Mouse (Mus musculus): ENCODE measurements around the gene Ankrd33b. TPM values are rescaled to one million over a fixed set of nuclear protein-coding genes. Genes with fewer than 3 reads are reported as not detected.

The Ankrd33b gene
- 3.0 and 3.7 TPM in 2 replicates for polyA plus RNA-seq (2014; fragmentation: Nextera tagmentation; extraction: Ambion mirVana)

DNA sequence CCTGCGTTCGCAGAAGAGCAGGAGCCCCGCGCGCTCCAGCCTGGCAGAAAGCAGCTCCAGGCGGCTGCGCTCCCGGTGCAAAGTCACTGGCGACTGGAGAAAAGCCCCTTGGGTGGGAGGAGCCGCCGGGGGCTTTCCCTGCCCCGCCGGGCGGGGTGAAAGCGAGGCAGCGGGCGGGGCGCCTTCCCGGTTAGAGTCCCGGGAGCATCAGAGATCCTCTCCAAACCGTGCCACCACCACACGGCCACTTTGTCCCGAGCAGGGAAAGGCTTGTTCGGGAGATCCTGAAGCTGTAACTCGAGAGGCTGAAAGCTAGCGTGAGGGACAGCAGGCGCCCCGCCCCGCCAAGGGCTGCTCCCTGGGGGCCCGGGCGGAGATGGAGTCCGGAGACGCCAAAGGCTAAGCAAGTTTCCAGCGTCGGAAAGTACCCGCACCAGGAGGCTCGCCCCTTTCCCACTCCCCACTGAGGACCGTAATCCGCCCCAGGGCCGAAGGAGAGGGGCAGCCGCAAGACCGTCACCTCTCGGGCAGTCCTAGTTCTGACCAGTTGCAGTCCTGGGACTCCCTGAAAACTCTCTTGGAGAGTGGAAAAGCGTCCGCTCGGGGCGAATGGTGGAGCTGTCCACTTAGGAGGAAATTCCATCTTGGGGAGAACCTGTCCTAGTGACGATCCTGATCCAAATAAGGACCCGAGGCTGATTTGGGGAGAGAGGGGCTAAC, at the start of gene Ankrd33b:
Gene Ankrd33b (minus strand): TSS at position 246 of the 720 bp plus-strand sequence.
- peak within 1 kb of the TSS; percentile 60 for H3K9ac ChIP-seq
- ATAC-seq (ENCODE audit: insufficient read depth) (peak; percentile 79), DNase-seq (peak; percentile 78)
- H3K36me3 ChIP-seq (ENCODE audit: insufficient read depth): no peaks in the 10 kb centered on the region
- no peak within 1 kb of the TSS for H3K27ac ChIP-seq (ENCODE audit: low read depth)
- under 1% methylated on average over 49 of the region's 49 CpGs for WGBS
- no peaks in the 10 kb centered on the region for H3K4me1 ChIP-seq (ENCODE audit: insufficient read depth)
- H3K9me3 ChIP-seq (ENCODE audit: low read depth, low read length): no peaks in the 10 kb centered on the region
- peak within 1 kb of the TSS; percentile 66 for H3K4me3 ChIP-seq (ENCODE audit: low read depth, low read length)
- TF ChIP-seq CTCF (IDR thresholded peaks at IDR 0.05; ENCODE audit: low read depth): no peak
- H3K27me3 ChIP-seq (ENCODE audit: insufficient read depth, low read length): peaks cover 48% of the 10 kb centered on the region
- peak within 1 kb of the TSS; percentile 100 for H3K4me2 ChIP-seq

DNA sequence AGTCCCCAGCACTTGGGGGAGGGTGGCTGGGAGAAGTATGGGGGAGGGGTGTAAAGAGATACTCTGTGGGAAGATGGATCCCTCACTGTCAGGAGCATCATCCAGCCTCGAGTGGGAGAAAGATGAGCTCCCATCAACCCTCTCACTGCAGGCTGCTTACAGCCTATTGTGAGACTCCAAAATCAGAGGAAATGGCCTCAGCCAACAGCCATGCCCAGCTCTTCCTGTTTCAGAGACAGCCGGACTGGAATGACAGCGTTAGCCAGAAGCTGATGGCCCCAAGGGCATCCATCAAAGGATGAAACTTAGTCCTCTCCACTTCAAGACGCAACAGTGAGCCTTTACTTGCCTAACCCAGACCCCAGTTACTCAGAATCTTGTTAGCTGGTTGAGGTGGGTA, 47.7 kb upstream of the Ankrd33b start:
- ATAC-seq (ENCODE audit: insufficient read depth) (no peak), DNase-seq (peak; percentile 30)
- WGBS: 39% methylated on average over 4 of the region's 4 CpGs
- Histone ChIP-seq H3K9ac (no peak overlapping the region), H3K27ac (ENCODE audit: low read depth) (no peak overlapping the region), H3K4me3 (ENCODE audit: low read depth, low read length) (no peak overlapping the region), H3K4me2 (no peak overlapping the region), H3K4me1 (ENCODE audit: insufficient read depth) (no peaks in the 10 kb centered on the region), H3K36me3 (ENCODE audit: insufficient read depth) (no peaks in the 10 kb centered on the region), H3K9me3 (ENCODE audit: low read depth, low read length) (no peaks in the 10 kb centered on the region), H3K27me3 (ENCODE audit: insufficient read depth, low read length) (no peaks in the 10 kb centered on the region)
- no peak for TF ChIP-seq CTCF (IDR thresholded peaks at IDR 0.05; ENCODE audit: low read depth)

DNA sequence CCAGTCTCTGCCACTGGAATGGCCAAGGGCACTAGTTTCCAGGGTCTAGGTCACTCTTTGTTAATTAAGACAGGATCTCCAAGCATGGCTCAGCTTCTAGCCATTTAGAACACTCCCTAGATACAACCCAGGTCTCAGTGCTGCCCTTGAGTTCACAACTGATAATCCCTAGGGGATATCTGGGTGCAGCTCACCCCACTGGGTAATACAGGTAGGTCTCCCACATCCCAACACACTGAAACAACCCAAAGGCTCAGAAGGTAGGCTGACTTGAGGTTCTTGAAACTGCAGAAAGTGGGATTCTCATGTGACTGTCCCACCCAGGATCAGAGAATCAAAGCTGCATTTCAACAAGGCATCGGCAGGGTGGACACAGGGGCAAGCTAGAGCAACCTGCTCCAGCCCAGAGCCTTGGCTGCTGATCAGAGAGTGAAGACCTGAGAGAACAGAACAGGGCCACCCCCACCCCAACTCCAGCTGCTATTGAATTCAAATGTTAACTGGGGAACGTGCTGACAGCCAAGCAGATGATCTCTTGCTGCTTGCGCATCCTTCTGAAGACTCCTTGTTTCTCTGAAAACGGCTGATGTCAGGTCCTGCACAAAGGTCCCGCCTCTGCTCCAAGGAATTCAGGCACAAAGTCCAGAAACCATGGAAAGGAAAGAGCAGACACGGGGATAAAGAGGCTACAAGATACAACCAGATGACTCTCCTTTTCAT, 46.8 kb upstream of the Ankrd33b start:
- Histone ChIP-seq H3K4me2 (no peak overlapping the region), H3K4me1 (ENCODE audit: insufficient read depth) (no peaks in the 10 kb centered on the region), H3K4me3 (ENCODE audit: low read depth, low read length) (no peak overlapping the region), H3K9ac (no peak overlapping the region), H3K9me3 (ENCODE audit: low read depth, low read length) (no peaks in the 10 kb centered on the region), H3K27ac (ENCODE audit: low read depth) (no peak overlapping the region), H3K27me3 (ENCODE audit: insufficient read depth, low read length) (no peaks in the 10 kb centered on the region), H3K36me3 (ENCODE audit: insufficient read depth) (no peaks in the 10 kb centered on the region)
- WGBS: 60% methylated on average over 6 of the region's 6 CpGs
- ATAC-seq (ENCODE audit: insufficient read depth) (no peak), DNase-seq (no peak)
- TF ChIP-seq CTCF (IDR thresholded peaks at IDR 0.05; ENCODE audit: low read depth): no peak

DNA sequence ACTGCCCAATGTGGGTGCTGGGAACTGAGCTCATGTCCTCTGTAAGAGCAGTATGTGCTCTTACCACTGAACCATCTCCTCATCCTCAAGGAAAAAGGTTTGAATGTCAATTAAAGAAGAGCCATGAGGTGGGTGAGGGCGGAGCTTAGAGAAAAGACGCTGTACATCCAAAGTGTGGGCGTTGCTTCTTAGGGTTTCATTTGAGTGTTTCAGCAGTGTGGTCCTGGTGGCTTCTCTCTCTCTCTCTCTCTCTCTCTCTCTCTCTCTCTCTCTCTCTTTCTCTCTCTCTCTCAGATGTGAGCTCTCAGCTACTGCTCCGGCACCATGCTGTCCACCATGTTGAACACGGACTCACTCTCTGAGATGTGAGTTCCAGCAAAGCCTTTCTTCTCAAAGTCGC, 46.1 kb upstream of the Ankrd33b start:
- no peaks in the 10 kb centered on the region for H3K36me3 ChIP-seq (ENCODE audit: insufficient read depth)
- H3K4me3 ChIP-seq (ENCODE audit: low read depth, low read length): no peak overlapping the region
- no peaks in the 10 kb centered on the region for H3K4me1 ChIP-seq (ENCODE audit: insufficient read depth)
- 83% methylated on average over 6 of the region's 6 CpGs for WGBS
- DNase-seq (no peak), ATAC-seq (ENCODE audit: insufficient read depth) (no peak)
- no peak overlapping the region for H3K4me2 ChIP-seq
- no peak for TF ChIP-seq CTCF (IDR thresholded peaks at IDR 0.05; ENCODE audit: low read depth)
- no peaks in the 10 kb centered on the region for H3K9me3 ChIP-seq (ENCODE audit: low read depth, low read length)
- H3K9ac ChIP-seq: no peak overlapping the region
- H3K27ac ChIP-seq (ENCODE audit: low read depth): no peak overlapping the region
- H3K27me3 ChIP-seq (ENCODE audit: insufficient read depth, low read length): no peaks in the 10 kb centered on the region

DNA sequence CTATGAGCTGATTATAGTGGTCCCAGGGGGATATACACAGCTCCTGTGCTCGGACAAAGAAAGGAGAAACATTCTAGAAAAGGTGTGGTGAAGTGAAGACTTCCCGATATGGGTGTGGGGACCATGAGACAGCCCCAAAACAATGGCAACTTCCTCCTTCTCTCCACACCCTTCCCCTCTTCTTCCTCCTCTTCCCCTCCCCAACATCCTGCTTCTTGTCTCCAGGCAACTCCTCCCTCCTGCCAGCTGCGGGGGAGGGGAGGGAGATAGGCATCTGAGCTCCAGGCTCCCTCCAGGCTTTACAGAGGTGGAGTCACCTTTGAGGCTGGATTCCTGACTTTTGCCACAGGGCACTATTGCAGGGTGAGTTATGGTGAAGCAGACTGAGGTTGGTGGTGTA, 45.4 kb upstream of the Ankrd33b start:
- no peaks in the 10 kb centered on the region for H3K9me3 ChIP-seq (ENCODE audit: low read depth, low read length)
- TF ChIP-seq CTCF (IDR thresholded peaks at IDR 0.05; ENCODE audit: low read depth): no peak
- H3K4me1 ChIP-seq (ENCODE audit: insufficient read depth): no peaks in the 10 kb centered on the region
- no peak overlapping the region for H3K4me2 ChIP-seq
- no peaks in the 10 kb centered on the region for H3K36me3 ChIP-seq (ENCODE audit: insufficient read depth)
- H3K4me3 ChIP-seq (ENCODE audit: low read depth, low read length): no peak overlapping the region
- H3K27me3 ChIP-seq (ENCODE audit: insufficient read depth, low read length): no peaks in the 10 kb centered on the region
- ATAC-seq (ENCODE audit: insufficient read depth): peak; percentile 13; the same call in 1 of the 2 replicates
- no peak overlapping the region for H3K9ac ChIP-seq
- 35% methylated on average over 3 of the region's 3 CpGs for WGBS
- no peak overlapping the region for H3K27ac ChIP-seq (ENCODE audit: low read depth)
- DNase-seq: peak; percentile 35

DNA sequence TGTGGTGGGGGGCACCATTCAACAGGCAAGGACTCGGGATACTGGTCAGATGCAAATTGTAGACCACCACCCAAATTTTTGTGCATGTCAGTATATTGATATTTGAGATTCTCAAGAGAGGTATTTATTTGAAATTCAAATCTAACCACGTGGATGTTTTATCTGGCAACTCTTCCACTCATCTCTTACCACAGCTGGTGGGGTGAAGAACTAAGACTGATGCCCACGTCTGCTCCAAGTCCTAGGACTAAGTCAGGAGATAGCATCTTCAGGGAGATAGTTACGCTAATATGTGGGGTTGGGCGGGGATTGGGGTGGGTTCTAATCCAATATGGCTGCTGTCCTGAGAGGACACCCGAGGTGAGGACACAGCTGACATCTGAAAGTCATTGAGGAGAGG, 44.9 kb upstream of the Ankrd33b start:
- Histone ChIP-seq H3K4me2 (no peak overlapping the region), H3K9me3 (ENCODE audit: low read depth, low read length) (no peaks in the 10 kb centered on the region), H3K4me3 (ENCODE audit: low read depth, low read length) (no peak overlapping the region), H3K4me1 (ENCODE audit: insufficient read depth) (peaks cover 4% of the 10 kb centered on the region; the same call in 1 of the 2 replicates), H3K27ac (ENCODE audit: low read depth) (no peak overlapping the region), H3K27me3 (ENCODE audit: insufficient read depth, low read length) (no peaks in the 10 kb centered on the region), H3K36me3 (ENCODE audit: insufficient read depth) (no peaks in the 10 kb centered on the region), H3K9ac (no peak overlapping the region)
- ATAC-seq (ENCODE audit: insufficient read depth) (no peak), DNase-seq (no peak)
- 68% methylated on average over 6 of the region's 6 CpGs for WGBS
- no peak for TF ChIP-seq CTCF (IDR thresholded peaks at IDR 0.05; ENCODE audit: low read depth)

DNA sequence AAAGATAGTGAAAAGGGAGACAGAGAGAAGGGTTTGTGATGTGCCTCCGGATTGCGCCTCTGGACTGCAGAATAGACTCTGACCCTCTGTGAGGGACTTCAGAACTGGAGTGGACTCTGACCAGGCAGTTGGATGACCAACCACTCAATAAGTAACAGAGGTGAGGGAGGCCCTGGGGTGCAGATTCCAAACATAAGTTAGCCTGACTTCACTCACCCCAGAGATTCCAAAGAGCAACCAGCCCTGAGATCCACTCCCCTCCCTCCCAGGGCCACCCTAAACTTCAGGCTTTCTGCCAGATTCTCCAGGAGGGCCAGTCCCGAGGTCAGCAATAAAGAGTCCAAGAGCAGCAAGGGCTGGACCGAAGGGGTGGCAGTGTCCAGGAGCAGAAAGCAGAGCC, 40.0 kb upstream of the Ankrd33b start:
- WGBS: 47% methylated on average over 4 of the region's 4 CpGs
- H3K4me2 ChIP-seq: no peak overlapping the region
- TF ChIP-seq CTCF (IDR thresholded peaks at IDR 0.05; ENCODE audit: low read depth): no peak
- no peak overlapping the region for H3K4me3 ChIP-seq (ENCODE audit: low read depth, low read length)
- 0 out of 2 replicates have a peak overlapping the region, but pooled peaks have one; percentile 11 for H3K27ac ChIP-seq (ENCODE audit: low read depth)
- no peaks in the 10 kb centered on the region for H3K36me3 ChIP-seq (ENCODE audit: insufficient read depth)
- H3K9ac ChIP-seq: no peak overlapping the region
- DNase-seq (peak; percentile 41), ATAC-seq (ENCODE audit: insufficient read depth) (peak; percentile 50; the same call in 1 of the 2 replicates)
- peaks cover 10% of the 10 kb centered on the region; the same call in 1 of the 2 replicates for H3K4me1 ChIP-seq (ENCODE audit: insufficient read depth)
- no peaks in the 10 kb centered on the region for H3K9me3 ChIP-seq (ENCODE audit: low read depth, low read length)
- no peaks in the 10 kb centered on the region for H3K27me3 ChIP-seq (ENCODE audit: insufficient read depth, low read length)

Data from lung, embryonic 14.5 days (tissue).